Comparison of ENCODE assay signal across 13 mouse cellular contexts in the genomic region with DNA sequence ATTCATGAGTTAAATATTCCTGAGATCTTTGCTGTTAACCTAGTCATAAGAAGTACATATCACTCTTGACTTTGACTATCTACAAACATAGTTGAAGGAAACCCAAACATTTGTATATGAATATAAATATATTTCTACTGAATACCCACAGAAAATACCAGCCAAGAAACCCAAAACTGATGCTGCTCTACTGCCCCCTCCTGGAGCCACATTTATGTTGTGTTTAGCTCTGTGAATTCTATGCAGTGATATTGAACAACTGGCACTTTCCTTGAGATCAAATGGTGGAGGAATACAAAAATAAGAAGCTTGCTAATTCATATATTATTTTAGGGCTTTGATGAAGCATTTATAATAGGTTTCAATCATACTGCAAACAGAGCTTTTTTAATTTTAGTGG.
DNase-seq lines count a peak whose midpoint lies in the region; ATAC-seq and TF ChIP-seq lines count a peak whose summit lies in the region.
"Had no signal": no experiment of that assay in that cellular context is flagged by ENCODE, and none has a peak within 500 bp of the region (broad histone marks: within the 10 kb centered on the region; RNA-seq: fewer than 3 reads in every experiment).

No protein-coding gene starts in this region.

- no peak overlapping the region for H3K4me3 ChIP-seq in intestine, postnatal 0 days (ENCODE audit: low read depth, low read length)
- no peak overlapping the region for H3K4me3 ChIP-seq in intestine, embryonic 16.5 days (ENCODE audit: low read length)
- H3K4me3 ChIP-seq in E14TG2a.4 (replicated peaks; ENCODE audit: low read length): no peak overlapping the region
- no peak overlapping the region for H3K4me3 ChIP-seq in forebrain, embryonic 16.5 days (replicated peaks; ENCODE audit: low read length)
- H3K4me3 ChIP-seq: embryonic facial prominence, embryonic 13.5 days; limb, embryonic 15.5 days; midbrain, embryonic 15.5 days had no signal

- no peak overlapping the region for H3K9ac ChIP-seq in intestine, postnatal 0 days (ENCODE audit: low read depth, low read length)
- no peak overlapping the region for H3K9ac ChIP-seq in intestine, embryonic 16.5 days (ENCODE audit: low read depth, low read length)
- no peak overlapping the region for H3K9ac ChIP-seq in forebrain, embryonic 16.5 days (replicated peaks; ENCODE audit: low read depth, low read length)
- H3K9ac ChIP-seq: embryonic facial prominence, embryonic 13.5 days; limb, embryonic 15.5 days; midbrain, embryonic 15.5 days had no signal

- DNase-seq in Muller cell, postnatal 12 days (ENCODE audit: inconsistent ontology term): peak; percentile 4
- peak; percentile 22 to 27 for DNase-seq in left cerebral cortex, postnatal 14 days (ENCODE audit: low spot score in 2 of 2)
- DNase-seq in heart, postnatal 36 days: no peak
- DNase-seq: heart, adult 11 months; kidney, adult 11 months; thymus, postnatal 4 days had no signal

- H3K9me3 ChIP-seq in intestine, postnatal 0 days (ENCODE audit: control insufficient read depth): no peaks in the 10 kb centered on the region
- H3K9me3 ChIP-seq in intestine, embryonic 16.5 days (ENCODE audit: control insufficient read depth, low read length): no peaks in the 10 kb centered on the region
- no peaks in the 10 kb centered on the region for H3K9me3 ChIP-seq in E14TG2a.4 (ENCODE audit: low read length)
- H3K9me3 ChIP-seq in forebrain, embryonic 16.5 days (ENCODE audit: control insufficient read depth, low read length): no peaks in the 10 kb centered on the region
- H3K9me3 ChIP-seq: embryonic facial prominence, embryonic 13.5 days; limb, embryonic 15.5 days; midbrain, embryonic 15.5 days had no signal

- no peak overlapping the region for H3K27ac ChIP-seq in intestine, postnatal 0 days (ENCODE audit: low read depth, low read length)
- no peak overlapping the region for H3K27ac ChIP-seq in intestine, embryonic 16.5 days (ENCODE audit: low read length)
- H3K27ac ChIP-seq in forebrain, embryonic 16.5 days (ENCODE audit: low read length): no peak overlapping the region
- H3K27ac ChIP-seq: embryonic facial prominence, embryonic 13.5 days; limb, embryonic 15.5 days; midbrain, embryonic 15.5 days had no signal

- intact Hi-C loops in left cerebral cortex, postnatal 14 days (cut with DNase I): no loop called here
- intact Hi-C loops in heart, postnatal 36 days (cut with DNase I): no loop called here

- TF ChIP-seq CTCF in intestine, postnatal 0 days (IDR thresholded peaks at IDR 0.05; ENCODE audit: low read depth): peak; percentile 35
- peak; percentile 26 for TF ChIP-seq CTCF in E14TG2a.4 (conservative IDR thresholded peaks at IDR 0.05; ENCODE audit: low read length)

- no peaks in the 10 kb centered on the region for H3K27me3 ChIP-seq in intestine, postnatal 0 days (replicated peaks; ENCODE audit: control insufficient read depth, insufficient read depth, low read length)
- no peaks in the 10 kb centered on the region for H3K27me3 ChIP-seq in intestine, embryonic 16.5 days (replicated peaks; ENCODE audit: control insufficient read depth, insufficient read depth, low read length)
- H3K27me3 ChIP-seq in E14TG2a.4 (ENCODE audit: insufficient read depth, low read length): no peaks in the 10 kb centered on the region
- H3K27me3 ChIP-seq in forebrain, embryonic 16.5 days (replicated peaks; ENCODE audit: control insufficient read depth, insufficient read depth, low read length): no peaks in the 10 kb centered on the region
- H3K27me3 ChIP-seq: embryonic facial prominence, embryonic 13.5 days; limb, embryonic 15.5 days; midbrain, embryonic 15.5 days had no signal

- no peaks in the 10 kb centered on the region for H3K4me1 ChIP-seq in intestine, postnatal 0 days (replicated peaks; ENCODE audit: control insufficient read depth, insufficient read depth, low read length)
- no peaks in the 10 kb centered on the region for H3K4me1 ChIP-seq in intestine, embryonic 16.5 days (ENCODE audit: control insufficient read depth, insufficient read depth, low read length)
- no peaks in the 10 kb centered on the region for H3K4me1 ChIP-seq in E14TG2a.4 (replicated peaks; ENCODE audit: low read depth, low read length)
- no peaks in the 10 kb centered on the region for H3K4me1 ChIP-seq in forebrain, embryonic 16.5 days (replicated peaks; ENCODE audit: control insufficient read depth, insufficient read depth, low read length)
- H3K4me1 ChIP-seq: embryonic facial prominence, embryonic 13.5 days; limb, embryonic 15.5 days; midbrain, embryonic 15.5 days had no signal

- no peaks in the 10 kb centered on the region for H3K36me3 ChIP-seq in intestine, postnatal 0 days (ENCODE audit: control insufficient read depth, insufficient read depth)
- H3K36me3 ChIP-seq in intestine, embryonic 16.5 days (ENCODE audit: control insufficient read depth, insufficient read depth, low read length): no peaks in the 10 kb centered on the region
- no peaks in the 10 kb centered on the region for H3K36me3 ChIP-seq in E14TG2a.4 (ENCODE audit: insufficient read depth, low read length)
- H3K36me3 ChIP-seq in forebrain, embryonic 16.5 days (ENCODE audit: control insufficient read depth, insufficient read depth): no peaks in the 10 kb centered on the region
- H3K36me3 ChIP-seq: embryonic facial prominence, embryonic 13.5 days; limb, embryonic 15.5 days; midbrain, embryonic 15.5 days had no signal

- no peak overlapping the region for H3K4me2 ChIP-seq in intestine, postnatal 0 days (replicated peaks; ENCODE audit: low read depth)
- H3K4me2 ChIP-seq in intestine, embryonic 16.5 days (ENCODE audit: low read depth, low read length): no peak overlapping the region
- no peak overlapping the region for H3K4me2 ChIP-seq in forebrain, embryonic 16.5 days (ENCODE audit: low read length)
- H3K4me2 ChIP-seq: embryonic facial prominence, embryonic 13.5 days; limb, embryonic 15.5 days; midbrain, embryonic 15.5 days had no signal

- ATAC-seq in intestine, postnatal 0 days: no peak
- ATAC-seq in intestine, embryonic 16.5 days: no peak
- no peak for ATAC-seq in forebrain, embryonic 16.5 days
- ATAC-seq: midbrain, embryonic 15.5 days had no signal

Comparison
In these comparisons a context has a peak if more than half of its experiments do, and no peak if none do; other contexts are left out.
1. DNase-seq: peak in Muller cell, postnatal 12 days (single experiment) and left cerebral cortex, postnatal 14 days (2 of 2); none in heart, postnatal 36 days (0 of 2).